Mouse (Mus musculus) heart, postnatal 0 days (tissue): Measurements from ENCODE around the gene Plekha6.

Experiments
- CTCF ChIP-seq: IDR thresholded peaks from 2 replicates; pipeline ENCODE4 v1.5.1; 2016; ENCODE audit warnings: antibody characterized with exemption, control low read depth, low read depth
- EP300 ChIP-seq: IDR thresholded peaks from 2 replicates; pipeline ENCODE4 v1.6.1; 2016; ENCODE audit warnings: antibody characterized with exemption, low read depth

- TF ChIP-seq CTCF = no peak
- no peak for TF ChIP-seq EP300
Measured at GRCm38 (mm10) chr1:133285907-133286306, 121.9 kb downstream of the Plekha6 start.
